Mouse (Mus musculus) heart, postnatal 25 days (tissue): ENCODE results near the gene Tjp1. TPM values are rescaled to one million over a fixed set of nuclear protein-coding genes. Genes with fewer than 3 reads are reported as not detected.
A peak's percentile ranks its signal among the peaks of the same experiment; 100 is the strongest.

ENCODE experiments used
- DNase-seq: peaks from one replicate; pipeline ENCODE4 v3.0.0; 2022; ENCODE audit warnings: low spot score
- intact Hi-C: fragments of 180-260 bp; cut with DNase I; formaldehyde crosslinking; loops from one replicate; pipeline ENCODE4 v1.15.1; 2025
- total RNA-seq, 2 experiments: library from RNA; stranded (reverse); gene quantifications; 2 replicates each; pipeline ENCODE4 v1.2.3; 2021

Gene Tjp1
- total RNA-seq, result 100 to 1,000 TPM; 110 to 134 TPM

GRCm38 (mm10) chr7:65527071-65528007 lies at the start of gene Tjp1:
Tjp1 (minus strand) TSS chr7:65527781.
- DNase-seq, result no peak
- intact Hi-C loops, result no loop called here

DNA sequence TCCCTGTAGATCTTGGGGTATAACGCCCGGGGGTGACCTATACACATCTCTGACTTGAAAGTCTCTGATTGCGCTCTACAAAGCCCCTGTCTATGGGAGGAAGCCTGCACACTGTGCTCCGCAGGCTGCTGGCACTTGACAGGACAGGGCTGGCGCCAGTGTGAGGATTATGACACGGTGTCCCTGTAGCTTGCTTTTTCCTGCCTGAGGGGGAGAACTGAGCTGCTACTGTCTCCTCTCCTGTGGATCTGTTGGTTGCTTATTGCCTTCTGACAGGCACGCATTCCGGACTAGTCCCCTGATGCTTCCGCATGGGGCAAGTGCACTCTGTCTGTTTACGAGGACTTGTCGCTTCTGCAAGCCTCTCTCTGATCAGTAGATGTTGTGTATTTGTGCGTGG lies 49.5 kb upstream of the Tjp1 start:
- intact Hi-C loops, result no loop called here
- DNase-seq, result no peak

DNA sequence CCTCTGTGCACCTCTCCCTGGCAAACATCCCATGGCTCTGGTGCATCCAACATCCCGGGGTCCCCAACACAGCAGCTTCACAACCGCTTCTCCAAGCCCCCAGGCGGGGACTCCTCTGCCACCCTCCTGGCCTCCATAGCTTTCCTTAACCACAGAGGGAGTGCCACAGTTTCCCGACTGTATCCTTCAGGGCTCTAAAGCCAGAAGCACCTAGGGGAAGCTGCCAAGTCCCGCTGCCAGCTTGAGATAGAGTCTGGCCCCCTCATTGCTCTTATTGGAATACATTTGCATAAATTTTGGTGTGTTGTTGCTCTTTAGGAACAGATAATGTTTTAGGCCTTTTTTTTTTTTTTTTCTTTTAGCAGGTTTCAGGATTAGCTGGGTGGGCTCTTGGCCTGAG lies 45.1 kb upstream of the Tjp1 start:
- intact Hi-C loops, result no loop called here
- DNase-seq, result no peak

GRCm38 (mm10) chr7:65570691-65571090 lies 43.1 kb upstream of the Tjp1 start:
- intact Hi-C loops, result no loop called here
- no peak for DNase-seq

DNA sequence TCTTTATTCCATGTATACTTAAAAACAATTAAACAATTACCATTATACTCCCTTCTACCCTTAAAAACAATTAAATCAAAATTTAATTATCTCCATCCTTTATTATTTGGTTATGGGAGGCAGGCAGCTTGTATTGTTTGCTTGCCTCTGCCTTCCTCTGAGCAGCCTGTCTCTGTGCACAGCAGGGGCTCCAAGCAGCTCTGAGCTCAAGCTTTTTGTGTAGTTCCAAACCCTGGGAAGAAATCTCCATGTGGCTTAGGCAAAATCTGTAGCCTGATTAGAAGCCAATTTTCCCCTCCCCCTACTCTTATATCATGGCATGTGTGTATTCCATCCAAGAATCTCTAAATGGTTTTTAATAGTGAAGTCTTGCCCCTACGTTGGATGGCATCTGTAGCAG lies 28.4 kb upstream of the Tjp1 start:
- no peak for DNase-seq
- intact Hi-C loops, result no loop called here

GRCm38 (mm10) chr7:65545741-65546140 lies 18.2 kb upstream of the Tjp1 start:
- intact Hi-C loops, result no loop called here
- DNase-seq, result no peak

DNA sequence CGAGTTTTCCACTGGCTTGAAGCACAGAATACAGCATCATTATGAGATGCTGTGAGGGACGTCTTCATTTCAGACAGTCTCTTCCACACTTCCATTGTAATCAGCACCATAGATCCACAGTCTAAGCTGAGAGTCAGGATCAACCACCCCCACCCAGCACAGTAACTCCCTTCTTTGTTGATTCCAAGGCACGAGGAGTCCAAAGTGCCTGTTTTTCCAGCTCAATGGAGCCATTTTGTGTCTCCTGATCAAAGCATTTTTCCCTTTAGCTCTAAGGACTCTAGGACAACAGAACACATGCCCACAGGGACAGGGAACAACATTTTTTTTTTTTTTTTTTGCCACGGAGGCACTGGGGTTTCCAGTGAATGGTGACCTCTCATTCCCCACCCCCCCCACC lies 5.1 kb upstream of the Tjp1 start:
- DNase-seq, result no peak
- intact Hi-C loops, result no loop called here

- DNase-seq, result no peak
- intact Hi-C loops, result no loop called here
Measured at GRCm38 (mm10) chr7:65523116-65523515, 4.5 kb downstream of the Tjp1 start.

DNA sequence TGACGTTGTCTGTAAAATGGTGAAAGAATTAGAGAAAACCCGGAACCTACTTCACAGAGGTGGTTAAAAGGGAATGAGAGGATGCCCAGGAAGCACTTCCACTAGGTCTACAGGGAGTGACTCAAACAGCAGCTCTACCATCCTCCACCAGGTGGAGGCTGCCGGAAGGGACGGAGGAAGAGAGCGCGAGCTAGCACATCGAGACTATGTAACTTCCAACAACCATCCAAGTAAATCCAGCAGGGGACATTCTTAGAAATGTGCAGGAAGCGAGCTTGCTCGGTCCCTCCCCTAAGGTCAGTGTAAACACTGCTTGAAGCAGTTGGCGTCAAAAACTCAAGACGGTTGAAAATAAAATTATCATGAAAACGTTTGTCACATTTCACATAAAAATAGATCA lies 5.1 kb downstream of the Tjp1 start:
- intact Hi-C loops, result no loop called here

DNA sequence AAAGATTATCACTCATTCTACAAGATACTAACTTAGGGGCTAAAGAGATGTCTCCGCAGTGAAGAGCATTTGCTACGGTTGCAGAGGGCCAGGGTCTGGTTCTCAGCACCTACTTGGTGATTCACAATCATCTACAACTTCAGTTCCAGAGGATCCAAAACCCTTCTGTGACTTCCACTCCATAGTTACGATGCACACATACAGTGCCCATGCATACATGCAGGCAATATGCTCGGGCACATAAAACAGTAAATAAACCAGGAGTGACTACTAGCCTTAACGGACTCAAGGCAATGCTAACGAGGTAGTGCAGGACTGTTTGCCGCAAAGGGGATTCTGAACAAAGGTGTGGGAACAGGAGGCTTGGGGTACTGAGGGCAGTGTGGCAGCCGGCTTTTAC lies 7.0 kb downstream of the Tjp1 start:
- intact Hi-C loops, result no loop called here
- DNase-seq, result no peak

More for the DNA sequence above, 5.1 kb downstream of the Tjp1 start:
- no peak for DNase-seq

DNA sequence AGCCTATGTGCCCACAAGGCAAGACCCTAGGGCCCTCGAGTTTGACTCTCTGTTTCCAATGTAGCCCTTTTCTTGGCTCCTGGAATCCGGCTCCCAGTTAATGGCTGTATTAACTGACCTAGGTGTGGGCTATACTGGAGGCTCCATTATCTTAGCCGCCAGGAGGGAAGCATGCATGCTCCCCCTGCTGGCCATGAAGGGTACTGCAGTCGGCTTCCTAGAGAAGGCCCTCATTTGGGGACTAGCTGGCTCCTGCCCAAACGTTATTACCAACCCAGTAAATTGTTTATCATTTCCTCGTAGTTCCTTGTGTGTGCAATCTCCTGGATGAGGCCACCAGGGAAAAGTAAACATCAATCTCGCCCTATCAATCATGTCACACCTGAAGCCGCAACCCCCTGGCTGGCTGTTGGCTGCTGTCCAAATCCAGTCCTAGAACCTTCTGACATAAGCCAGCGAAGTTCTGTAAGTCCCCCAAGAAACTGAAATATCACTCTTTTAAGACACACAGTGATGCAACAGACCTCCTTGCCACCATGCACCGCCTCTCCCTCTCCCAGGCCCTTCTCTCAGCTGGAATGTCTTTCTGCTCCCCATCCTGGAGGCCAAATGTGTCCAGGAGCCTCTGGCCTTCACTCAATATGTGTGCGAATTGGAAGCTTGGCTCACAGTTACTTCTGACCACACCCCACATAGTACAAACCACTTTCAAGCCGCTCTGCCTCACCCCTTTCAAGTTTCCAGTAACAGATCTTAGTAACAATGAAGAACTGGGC lies 7.6 kb downstream of the Tjp1 start:
- peak; percentile 34 for DNase-seq
- intact Hi-C loops, result loop anchor here (1.0 kb wide), 1 partner anchor 201 kb away; no protein-coding TSS in a partner anchor

DNA sequence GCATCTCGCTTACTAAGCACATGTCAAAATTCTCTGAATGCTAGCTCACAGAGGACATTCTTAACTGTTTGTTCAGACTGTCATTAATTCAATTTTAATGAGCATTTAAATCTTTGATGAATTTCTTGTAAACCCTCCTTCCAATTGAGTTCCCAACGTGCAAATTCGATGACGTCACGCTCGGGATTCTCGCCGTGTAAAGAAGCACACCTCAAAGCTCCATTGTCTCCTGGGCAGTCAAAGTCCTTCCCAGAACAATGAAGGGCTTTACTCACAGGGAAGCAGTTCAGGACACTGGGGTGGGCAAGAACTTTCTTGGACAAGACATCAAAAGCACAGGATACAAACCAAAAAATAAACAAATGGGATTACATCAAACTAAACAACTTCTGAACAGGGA lies 10.7 kb downstream of the Tjp1 start:
- intact Hi-C loops, result no loop called here
- DNase-seq, result no peak

DNA sequence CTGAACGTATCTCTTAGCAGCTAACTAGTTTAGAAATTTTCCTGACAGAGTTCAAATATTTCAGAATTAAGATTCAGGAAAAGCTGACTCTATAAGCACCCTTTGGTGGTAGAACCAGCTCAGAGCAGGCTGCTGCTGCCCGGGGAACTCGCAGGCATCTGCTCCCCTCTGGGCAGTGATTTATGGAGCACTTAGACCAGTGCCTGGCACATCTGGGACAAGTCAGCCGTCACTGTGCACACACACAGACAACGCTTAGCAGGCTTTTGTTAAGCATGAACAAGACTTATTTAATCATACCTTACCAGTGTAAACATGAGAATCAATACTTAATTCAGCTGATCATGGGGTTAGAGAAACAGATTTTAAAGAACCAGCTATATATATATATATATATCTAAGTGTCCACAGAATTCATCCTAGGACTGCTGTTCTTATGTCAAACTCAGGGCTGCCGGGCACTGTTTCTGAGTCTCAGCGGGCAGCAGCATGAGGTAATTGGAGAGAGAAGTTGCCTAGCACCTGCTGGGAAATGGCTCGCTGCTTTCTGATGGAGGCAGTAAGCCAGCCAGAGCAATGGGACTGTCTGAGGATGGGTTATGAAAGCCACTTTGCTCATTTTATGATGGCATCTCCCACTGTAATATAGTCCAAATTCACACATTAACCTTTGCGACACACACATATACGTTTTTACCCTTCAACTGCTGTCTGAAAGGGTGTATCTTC lies 14.0 kb downstream of the Tjp1 start:
- intact Hi-C loops, result no loop called here
- DNase-seq, result no peak

DNA sequence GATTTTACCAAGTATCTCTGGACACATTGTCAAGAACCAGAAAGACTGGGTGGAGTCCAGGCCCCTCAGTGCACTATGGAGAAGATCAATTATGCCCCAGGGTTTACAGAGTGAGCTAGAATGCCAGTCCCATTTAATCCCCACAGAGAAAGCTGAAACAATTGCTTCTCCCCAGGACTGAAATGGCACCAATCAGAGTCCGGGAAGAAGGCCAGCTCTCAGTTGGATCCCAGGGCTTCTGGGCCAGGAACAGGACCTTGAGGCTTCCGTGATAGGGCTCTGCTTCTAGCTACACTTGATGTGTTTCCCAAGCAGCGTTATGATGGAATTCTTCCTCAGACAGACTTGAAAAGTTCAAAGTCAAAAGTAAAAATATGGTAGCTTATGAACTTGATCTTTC lies 18.2 kb downstream of the Tjp1 start:
- intact Hi-C loops, result no loop called here
- no peak for DNase-seq

GRCm38 (mm10) chr7:65507341-65507740 lies 20.2 kb downstream of the Tjp1 start:
- intact Hi-C loops, result no loop called here
- DNase-seq, result no peak

DNA sequence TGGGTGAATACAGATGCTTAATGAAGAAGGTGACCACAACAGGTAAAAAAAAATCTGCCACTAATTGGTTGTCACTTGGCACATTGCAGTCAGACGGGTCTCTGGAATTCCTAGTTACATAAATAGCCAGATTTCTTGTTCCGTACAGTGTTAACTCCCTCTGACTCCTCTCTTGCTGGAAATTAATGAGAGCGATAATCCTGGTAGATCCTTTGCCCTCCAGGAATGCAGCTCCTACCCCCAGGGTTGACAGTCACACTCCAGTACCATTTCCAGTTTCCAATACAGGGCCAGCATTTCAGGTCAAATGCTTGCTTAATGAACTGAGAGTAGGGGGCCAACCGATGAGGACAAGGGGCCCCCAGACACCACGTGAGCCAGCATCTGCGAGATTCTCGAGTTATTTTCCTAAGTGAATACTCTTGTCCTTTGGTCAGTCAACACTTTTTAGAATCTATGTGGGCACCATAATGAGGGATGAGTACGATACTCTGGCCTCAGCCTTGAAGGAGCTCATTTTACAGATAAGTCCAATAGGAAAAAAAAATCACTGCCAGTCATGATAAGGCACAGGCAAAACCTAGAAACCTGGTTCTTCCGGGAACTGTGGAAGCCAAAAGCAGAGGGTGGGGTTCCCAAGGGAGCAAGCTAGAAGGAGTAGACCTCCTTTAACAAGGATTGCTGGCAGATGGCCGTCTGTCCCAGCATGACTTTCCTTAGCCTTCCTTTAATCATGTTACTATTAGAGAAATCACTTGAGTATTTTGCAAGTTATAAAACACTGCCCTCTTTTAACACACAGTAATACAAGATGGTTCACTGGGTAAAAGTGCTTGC lies 24.9 kb downstream of the Tjp1 start:
- DNase-seq, result no peak

GRCm38 (mm10) chr7:65500746-65501145 lies 26.8 kb downstream of the Tjp1 start:
- no peak for DNase-seq
- intact Hi-C loops, result no loop called here

More for the DNA sequence above, 24.9 kb downstream of the Tjp1 start:
- intact Hi-C loops, result no loop called here

- peak; percentile 44 for DNase-seq
- intact Hi-C loops, result loop anchor here (1.0 kb wide), 1 partner anchor 178 kb away; no protein-coding TSS in a partner anchor
Measured at GRCm38 (mm10) chr7:65497733-65498583, 29.6 kb downstream of the Tjp1 start.

DNA sequence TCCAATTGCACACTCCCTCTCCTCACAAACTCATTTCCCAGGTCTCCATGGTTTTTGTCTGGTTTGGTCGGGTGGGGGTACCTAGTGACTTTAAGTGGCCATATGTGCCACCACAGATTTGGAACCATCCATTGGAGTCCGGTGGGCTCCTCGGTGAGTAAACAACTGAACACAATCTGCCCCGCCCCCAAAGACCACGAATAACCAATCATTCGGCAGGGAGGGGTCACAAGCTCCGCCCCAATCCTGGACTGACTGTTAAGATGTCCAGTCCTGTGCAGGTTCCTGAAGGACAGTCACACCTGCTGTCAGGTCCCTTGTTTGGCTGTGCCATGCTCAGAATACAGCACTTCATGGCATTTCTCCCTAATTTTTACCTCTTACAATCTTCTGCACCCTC lies 37.1 kb downstream of the Tjp1 start:
- intact Hi-C loops, result no loop called here
- DNase-seq, result no peak
